Mouse (Mus musculus) hindbrain, embryonic 11.5 days (tissue): ENCODE measurements around the gene Med26. TPM values are rescaled to one million over a fixed set of nuclear protein-coding genes. Genes with fewer than 3 reads are reported as not detected.

Experiments used
- ATAC-seq: fragments of 200-750 bp; cut with Nextera tagmentation; 2 replicates; pipeline ENCODE4 v1.8.0; 2017; ENCODE audit warnings: mild to moderate bottlenecking, moderate TSS enrichment, moderate library complexity; ENCODE audit not compliant: low FRiP score
- DNase-seq: peaks from one replicate; pipeline ENCODE4 v3.0.0-alpha.2; 2015; ENCODE audit warnings: low spot score
- H3K27ac ChIP-seq: fragments of 300-500 bp; sonication (generic); 2 replicates; pipeline ENCODE4 v1.5.1; 2014; ENCODE audit warnings: mild to moderate bottlenecking, low read depth, low read length
- H3K27me3 ChIP-seq: fragments of 300-500 bp; sonication (generic); 2 replicates; pipeline ENCODE4 v1.6.1; 2014; ENCODE audit warnings: mild to moderate bottlenecking, low read length, moderate library complexity, mixed read lengths; ENCODE audit not compliant: control insufficient read depth, insufficient read depth
- H3K36me3 ChIP-seq: fragments of 300-500 bp; sonication (generic); 2 replicates; pipeline ENCODE4 v1.6.1; 2014; ENCODE audit warnings: mild to moderate bottlenecking, low read length, moderate library complexity, mixed read lengths; ENCODE audit not compliant: control insufficient read depth, insufficient read depth
- H3K4me1 ChIP-seq: fragments of 300-500 bp; sonication (generic); replicated peaks from 2 replicates; pipeline ENCODE4 v1.6.1; 2014; ENCODE audit warnings: low read length, mixed read lengths; ENCODE audit not compliant: control insufficient read depth, insufficient read depth
- H3K4me2 ChIP-seq: fragments of 300-500 bp; sonication (generic); replicated peaks from 2 replicates; pipeline ENCODE4 v1.6.1; 2014; ENCODE audit warnings: mild to moderate bottlenecking, low read depth, low read length
- H3K4me3 ChIP-seq: fragments of 300-500 bp; sonication (generic); 2 replicates; pipeline ENCODE4 v1.5.1; 2014; ENCODE audit warnings: low read depth, low read length
- H3K9ac ChIP-seq: fragments of 300-500 bp; sonication (generic); 2 replicates; pipeline ENCODE4 v1.6.1; 2014; ENCODE audit warnings: low read depth, low read length
- H3K9me3 ChIP-seq: fragments of 300-500 bp; sonication (generic); 2 replicates; pipeline ENCODE4 v1.6.1; 2016; ENCODE audit warnings: low read length; ENCODE audit not compliant: control insufficient read depth
- WGBS: fragments of 180-500 bp; shearing (Covaris S2); extraction: QIAGEN DNeasy Blood & Tissue Kit; methylation state at CpG from one replicate; pipeline ENCODE4 v1.1.7; 2014; 5-methylcytosine and 5-hydroxymethylcytosine counted together
- polyA plus RNA-seq: library from polyadenylated mRNA; unstranded; fragments of >200 nt; fragmentation: Nextera tagmentation; extraction: Ambion mirVana; gene quantifications from 2 replicates; pipeline ENCODE4 v1.2.1, GENCODE M21; 2014

The Med26 gene
- polyA plus RNA-seq, 1 experiment from 2014 or later, result 11.2 TPM

DNA sequence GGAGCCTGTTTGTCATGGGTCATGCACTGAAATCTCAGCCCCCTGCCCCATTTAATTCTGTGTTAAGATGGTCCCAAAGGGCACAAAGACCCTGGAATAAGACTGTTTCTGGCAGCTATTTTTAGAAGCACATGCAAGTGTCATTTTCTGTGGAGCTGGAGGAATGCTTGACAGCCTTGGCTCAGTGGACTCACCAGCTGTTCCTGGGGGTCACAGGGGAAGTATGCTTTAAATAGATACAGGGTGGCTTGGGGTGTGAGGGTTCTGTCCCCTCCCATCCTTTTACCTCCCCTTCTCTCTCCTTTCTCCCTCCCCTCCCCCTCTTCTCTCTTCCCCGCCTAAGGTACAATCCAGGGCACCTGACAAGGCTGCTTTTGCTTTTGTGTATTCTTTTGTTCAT, 29.9 kb upstream of the Med26 start:
- Histone ChIP-seq H3K4me3 (no peak overlapping the region), H3K9me3 (no peaks in the 10 kb centered on the region), H3K4me2 (no peak overlapping the region), H3K27me3 (no peaks in the 10 kb centered on the region), H3K9ac (no peak overlapping the region), H3K27ac (no peak overlapping the region), H3K4me1 (no peaks in the 10 kb centered on the region), H3K36me3 (no peaks in the 10 kb centered on the region)
- ATAC-seq (no peak), DNase-seq (no peak)
- WGBS, result 64% methylated on average over 1 of the region's 1 CpGs

DNA sequence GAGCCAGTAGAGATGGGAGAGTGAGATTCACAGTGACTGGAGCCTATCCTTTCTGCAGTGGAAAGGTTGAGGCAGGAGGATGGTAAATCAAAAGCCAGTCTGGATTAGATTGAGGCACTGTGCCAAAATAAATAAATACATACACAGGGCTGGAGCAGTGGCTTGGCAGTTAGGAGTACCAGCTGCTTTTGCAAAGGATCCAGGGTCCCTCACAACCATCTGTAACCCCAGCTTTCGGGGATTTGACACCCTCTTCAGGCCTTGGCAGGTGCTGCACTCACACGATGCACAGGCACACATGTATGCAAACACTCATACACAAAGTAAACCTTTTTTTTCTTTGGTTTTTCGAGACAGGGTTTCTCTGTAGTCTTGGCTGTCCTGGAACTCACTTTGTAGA, 29.2 kb upstream of the Med26 start:
- no peaks in the 10 kb centered on the region for H3K4me1 ChIP-seq
- 83% methylated on average over 3 of the region's 3 CpGs for WGBS
- H3K9me3 ChIP-seq, result no peaks in the 10 kb centered on the region
- no peak overlapping the region for H3K27ac ChIP-seq
- no peak overlapping the region for H3K4me2 ChIP-seq
- ATAC-seq (no peak), DNase-seq (no peak)
- H3K36me3 ChIP-seq, result no peaks in the 10 kb centered on the region
- no peak overlapping the region for H3K9ac ChIP-seq
- no peak overlapping the region for H3K4me3 ChIP-seq
- no peaks in the 10 kb centered on the region for H3K27me3 ChIP-seq

DNA sequence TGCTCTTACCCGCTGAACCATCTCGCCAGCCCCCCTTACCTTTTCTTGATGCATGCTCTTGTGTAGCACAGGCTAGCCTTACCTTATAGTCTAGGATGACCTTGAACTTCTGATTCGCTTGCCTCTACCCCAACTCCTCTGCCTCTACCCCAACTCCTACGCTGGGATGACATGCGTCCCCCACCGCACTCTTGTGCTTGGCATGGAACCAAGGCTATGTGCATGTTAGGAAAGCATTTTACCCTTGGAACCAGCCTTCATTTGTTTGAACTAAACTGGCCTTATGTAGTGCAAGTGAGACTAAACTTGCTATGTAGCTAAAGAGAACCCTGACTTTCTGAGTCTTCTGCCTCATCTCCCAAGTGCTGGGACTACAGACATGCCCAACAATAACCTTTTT, 27.8 kb upstream of the Med26 start:
- 95% methylated on average over 6 of the region's 6 CpGs for WGBS
- H3K4me2 ChIP-seq, result no peak overlapping the region
- H3K9me3 ChIP-seq, result no peaks in the 10 kb centered on the region
- H3K4me3 ChIP-seq, result no peak overlapping the region
- H3K36me3 ChIP-seq, result no peaks in the 10 kb centered on the region
- H3K9ac ChIP-seq, result no peak overlapping the region
- H3K27ac ChIP-seq, result no peak overlapping the region
- DNase-seq, result no peak
- no peaks in the 10 kb centered on the region for H3K4me1 ChIP-seq
- no peaks in the 10 kb centered on the region for H3K27me3 ChIP-seq
- ATAC-seq, result no peak

DNA sequence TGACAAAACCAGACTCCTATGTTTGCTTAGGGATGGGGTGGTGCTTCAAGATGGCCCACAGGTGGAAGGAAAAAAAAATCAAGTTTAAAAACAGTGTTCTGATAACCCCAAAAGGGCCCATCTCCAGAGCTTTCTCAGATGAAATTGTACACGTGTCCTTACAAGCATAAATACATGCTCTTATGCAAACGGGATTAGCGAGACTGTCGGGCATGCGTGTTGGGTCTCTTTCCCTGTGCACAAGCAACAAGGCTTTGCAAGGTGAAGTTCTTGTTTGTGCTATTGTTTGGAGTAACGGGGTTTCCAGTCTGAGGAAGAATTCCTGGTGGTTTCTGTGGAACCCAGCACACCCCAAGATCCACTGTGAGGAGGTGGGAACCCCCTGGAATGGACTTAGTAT, 25.4 kb upstream of the Med26 start:
- H3K4me1 ChIP-seq, result peaks cover 3% of the 10 kb centered on the region
- no peak overlapping the region for H3K9ac ChIP-seq
- ATAC-seq (no peak), DNase-seq (no peak)
- no peaks in the 10 kb centered on the region for H3K27me3 ChIP-seq
- WGBS, result 85% methylated on average over 6 of the region's 6 CpGs
- no peaks in the 10 kb centered on the region for H3K36me3 ChIP-seq
- H3K4me2 ChIP-seq, result no peak overlapping the region
- H3K9me3 ChIP-seq, result no peaks in the 10 kb centered on the region
- no peak overlapping the region for H3K27ac ChIP-seq
- no peak overlapping the region for H3K4me3 ChIP-seq

DNA sequence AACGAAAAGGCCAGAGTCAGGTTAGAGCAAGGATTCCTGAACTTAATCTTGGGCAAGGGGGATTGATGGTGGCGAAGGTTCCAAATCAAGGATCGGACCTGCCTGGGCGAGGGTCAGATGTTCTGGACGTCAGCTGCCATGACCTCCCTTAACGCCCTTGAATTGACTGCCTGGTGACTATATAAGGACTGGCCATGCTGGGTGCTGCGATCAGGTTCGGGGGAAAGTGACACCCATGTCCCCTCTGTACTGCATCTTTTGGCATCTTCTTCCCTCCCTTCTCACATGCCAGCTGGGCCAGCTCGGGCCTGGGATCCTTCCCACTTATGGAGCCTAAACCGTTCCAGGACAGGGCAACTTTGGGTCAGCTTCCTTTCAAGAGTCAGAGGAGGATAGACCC, 24.4 kb upstream of the Med26 start:
- H3K27ac ChIP-seq, result no peak overlapping the region
- peak overlapping the region; percentile 73 for H3K9ac ChIP-seq
- H3K4me3 ChIP-seq, result peak overlapping the region; percentile 66
- H3K9me3 ChIP-seq, result no peaks in the 10 kb centered on the region
- no peak for DNase-seq
- peak overlapping the region; percentile 93 for H3K4me2 ChIP-seq
- H3K4me1 ChIP-seq, result peaks cover 3% of the 10 kb centered on the region
- no peaks in the 10 kb centered on the region for H3K36me3 ChIP-seq
- no peak for ATAC-seq
- 8% methylated on average over 10 of the region's 10 CpGs for WGBS
- H3K27me3 ChIP-seq, result no peaks in the 10 kb centered on the region

DNA sequence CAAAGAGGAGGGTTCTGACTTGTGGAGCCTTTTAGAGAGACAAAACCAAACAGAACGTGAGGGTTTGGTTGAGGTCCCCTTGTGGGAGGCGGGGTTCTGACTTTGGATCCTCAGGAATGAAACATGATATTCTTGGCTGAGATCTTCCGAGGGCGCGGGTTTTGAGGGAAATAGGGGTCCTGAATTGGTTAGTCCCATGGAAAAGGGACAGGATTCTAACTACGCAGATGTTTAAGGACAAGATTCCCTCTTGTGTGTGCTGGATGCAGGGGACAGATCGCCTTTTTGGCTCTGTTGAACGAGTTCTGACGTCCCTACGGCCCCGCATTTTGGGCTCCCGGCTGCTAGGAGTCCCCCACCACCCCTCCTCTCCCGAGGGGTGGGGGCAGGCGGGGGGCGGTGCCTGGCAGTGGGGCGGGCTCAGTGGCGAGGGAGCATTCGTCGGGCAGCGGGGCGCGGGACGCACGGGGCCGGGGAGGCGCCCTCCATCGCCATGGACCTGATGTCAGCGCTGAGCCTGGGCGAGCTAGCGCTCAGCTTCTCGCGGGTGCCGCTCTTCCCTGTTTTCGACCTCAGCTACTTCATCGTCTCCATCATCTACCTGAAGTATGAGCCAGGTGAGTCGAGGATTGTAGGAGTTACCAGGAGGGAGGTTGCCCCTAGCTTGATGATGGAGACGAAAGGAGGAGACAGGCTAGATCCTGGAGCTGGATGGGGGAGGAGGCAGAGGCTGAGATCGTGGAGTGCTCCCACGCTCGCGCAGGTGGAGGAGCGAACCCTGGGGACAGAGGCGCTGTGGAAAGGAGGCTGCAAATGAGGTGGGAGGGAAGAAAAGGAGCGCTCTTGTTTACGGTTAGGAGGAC, 23.8 kb upstream of the Med26 start, which contains the start of gene Tmem38a:
Gene Tmem38a, plus strand, starts transcription at position 445 of the 863 bp plus-strand sequence.
- peak; percentile 22 for ATAC-seq
- Histone ChIP-seq H3K4me1 (peaks cover 3% of the 10 kb centered on the region), H3K27ac (peak within 1 kb of the TSS; percentile 81), H3K4me3 (peak within 1 kb of the TSS; percentile 66), H3K36me3 (no peaks in the 10 kb centered on the region), H3K9me3 (no peaks in the 10 kb centered on the region), H3K4me2 (peak within 1 kb of the TSS; percentile 93), H3K27me3 (no peaks in the 10 kb centered on the region), H3K9ac (peak within 1 kb of the TSS; percentile 73)
- under 1% methylated on average over 45 of the region's 45 CpGs for WGBS
- DNase-seq, result peak; percentile 74

DNA sequence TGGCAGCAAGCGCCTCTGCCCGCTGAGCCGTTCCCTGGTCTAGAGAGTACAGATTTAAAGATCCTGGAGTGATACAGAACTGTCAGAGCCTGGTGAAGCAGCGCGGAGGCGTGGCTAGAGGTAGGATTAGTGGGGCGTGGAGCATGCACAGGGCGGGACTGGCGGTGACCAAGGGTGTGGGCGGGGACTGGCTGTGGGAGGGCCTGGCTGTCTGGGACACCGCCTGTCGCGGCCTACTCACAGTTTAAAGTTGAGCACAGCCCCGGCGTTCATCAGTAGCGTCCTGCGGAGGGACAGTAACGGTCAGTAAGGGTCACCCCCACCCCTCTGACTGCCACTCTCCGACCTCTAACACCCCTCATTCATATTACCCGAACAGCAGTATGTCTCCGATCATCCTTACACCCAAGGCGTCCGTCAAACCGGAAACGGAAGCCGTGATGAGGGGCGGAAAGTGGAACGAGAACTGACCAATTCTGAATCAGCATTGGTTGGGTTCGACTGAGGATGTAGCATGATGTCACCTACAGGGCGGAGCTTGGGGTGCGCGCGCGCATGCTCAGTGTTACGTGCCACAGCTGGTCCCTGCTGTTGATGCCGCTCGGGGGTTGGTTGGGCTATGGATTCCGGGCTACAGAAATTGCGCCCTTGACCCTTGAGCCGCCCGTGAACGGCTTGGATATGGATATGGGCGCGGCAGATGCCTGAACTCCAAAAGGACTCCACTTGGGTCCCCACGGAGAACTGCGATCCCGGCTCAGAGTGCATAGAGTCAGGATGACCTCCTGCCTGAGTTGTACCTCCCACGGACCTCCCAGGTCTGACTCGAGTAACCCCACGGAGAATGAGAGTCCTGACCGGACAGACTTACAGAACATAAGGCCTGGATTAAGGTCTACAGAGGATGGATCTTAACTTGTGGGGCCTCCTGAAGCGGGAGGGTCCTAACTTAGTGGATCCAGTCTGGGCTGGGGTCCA, 22.9 kb upstream of the Med26 start, which contains the start of gene Smim7:
Gene Smim7, minus strand, starts transcription at position 456 of the 978 bp plus-strand sequence.
- ATAC-seq, result peak; percentile 98
- peak; percentile 99 for DNase-seq

DNA sequence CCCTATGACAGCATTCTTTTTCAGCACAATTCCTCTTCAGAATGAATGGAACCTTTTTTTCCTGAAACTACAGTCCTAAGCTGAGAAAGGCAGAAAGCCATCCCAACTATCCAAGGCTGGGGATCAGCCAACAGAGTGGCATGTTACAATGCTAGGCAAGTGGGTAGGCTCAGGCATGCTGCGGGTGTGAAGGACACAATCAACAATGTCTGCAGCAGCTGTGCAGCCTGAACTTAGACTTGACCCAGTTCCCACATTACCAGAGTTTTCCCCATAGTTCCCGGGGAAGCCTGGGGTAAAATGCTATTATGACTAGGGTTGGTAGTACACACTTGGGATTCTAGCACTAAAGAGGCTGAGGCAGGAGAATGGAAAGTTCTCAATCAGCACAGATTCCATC, 17.9 kb upstream of the Med26 start:
- no peaks in the 10 kb centered on the region for H3K36me3 ChIP-seq
- H3K9me3 ChIP-seq, result no peaks in the 10 kb centered on the region
- DNase-seq, result no peak

More for the DNA sequence above, 22.9 kb upstream of the Med26 start, which contains the start of gene Smim7:
- Histone ChIP-seq H3K4me3 (peak within 1 kb of the TSS; percentile 66), H3K4me1 (peaks cover 3% of the 10 kb centered on the region), H3K27ac (peak within 1 kb of the TSS; percentile 81), H3K9me3 (no peaks in the 10 kb centered on the region), H3K27me3 (no peaks in the 10 kb centered on the region), H3K4me2 (peak within 1 kb of the TSS; percentile 93), H3K9ac (peak within 1 kb of the TSS; percentile 73), H3K36me3 (no peaks in the 10 kb centered on the region)
- WGBS, result under 1% methylated on average over 52 of the region's 52 CpGs

More for the DNA sequence above, 17.9 kb upstream of the Med26 start:
- 91% methylated on average over 2 of the region's 2 CpGs for WGBS
- Histone ChIP-seq H3K4me1 (peaks cover 3% of the 10 kb centered on the region), H3K4me3 (no peak overlapping the region), H3K27ac (no peak overlapping the region), H3K9ac (no peak overlapping the region), H3K4me2 (no peak overlapping the region), H3K27me3 (no peaks in the 10 kb centered on the region)
- no peak for ATAC-seq
